Mouse (Mus musculus) hindbrain, embryonic 13.5 days (tissue): ENCODE results near the gene Cnbd2. TPM values are rescaled to one million over a fixed set of nuclear protein-coding genes. Genes with fewer than 3 reads are reported as not detected.
A peak's percentile ranks its signal among the peaks of the same experiment; 100 is the strongest.

Experiments
- ATAC-seq: fragments of 200-750 bp; cut with Nextera tagmentation; 2 replicates; pipeline ENCODE4 v1.8.0; 2017; ENCODE audit warnings: moderate TSS enrichment; ENCODE audit not compliant: low FRiP score
- H3K27ac ChIP-seq: fragments of 300-500 bp; sonication (generic); 2 replicates; pipeline ENCODE4 v1.5.1; 2015; ENCODE audit warnings: inconsistent platforms, mild to moderate bottlenecking, moderate library complexity
- H3K27me3 ChIP-seq: fragments of 300-500 bp; sonication (generic); 2 replicates; pipeline ENCODE4 v1.6.1; 2015; ENCODE audit warnings: mild to moderate bottlenecking, inconsistent platforms
- H3K36me3 ChIP-seq: fragments of 300-500 bp; sonication (generic); 2 replicates; pipeline ENCODE4 v1.6.1; 2015; ENCODE audit warnings: mild to moderate bottlenecking, inconsistent platforms
- H3K4me1 ChIP-seq: fragments of 300-500 bp; sonication (generic); replicated peaks from 2 replicates; pipeline ENCODE4 v1.6.1; 2015; ENCODE audit warnings: inconsistent platforms
- H3K4me2 ChIP-seq: fragments of 300-500 bp; sonication (generic); 2 replicates; pipeline ENCODE4 v1.6.1; 2015; ENCODE audit warnings: inconsistent platforms, mild to moderate bottlenecking, moderate library complexity
- H3K4me3 ChIP-seq: fragments of 300-500 bp; sonication (generic); 2 replicates; pipeline ENCODE4 v1.5.1; 2015; ENCODE audit warnings: mild to moderate bottlenecking, inconsistent platforms
- H3K9ac ChIP-seq: fragments of 300-500 bp; sonication (generic); 2 replicates; pipeline ENCODE4 v1.6.1; 2015; ENCODE audit warnings: mild to moderate bottlenecking, inconsistent platforms
- H3K9me3 ChIP-seq: fragments of 300-500 bp; sonication (generic); 2 replicates; pipeline ENCODE4 v1.6.1; 2016; ENCODE audit warnings: inconsistent platforms
- WGBS: fragments of 180-500 bp; shearing (Covaris S2); methylation state at CpG from one replicate; pipeline ENCODE4 v1.1.7; 2015; 5-methylcytosine and 5-hydroxymethylcytosine counted together
- polyA plus RNA-seq: library from polyadenylated mRNA; unstranded; fragments of >200 nt; fragmentation: Nextera tagmentation; extraction: Ambion mirVana; gene quantifications from 2 replicates; pipeline ENCODE4 v1.2.1, GENCODE M21; 2015

Cnbd2 gene
- polyA plus RNA-seq, 1 experiment from 2014 or later = 6.3 TPM

DNA sequence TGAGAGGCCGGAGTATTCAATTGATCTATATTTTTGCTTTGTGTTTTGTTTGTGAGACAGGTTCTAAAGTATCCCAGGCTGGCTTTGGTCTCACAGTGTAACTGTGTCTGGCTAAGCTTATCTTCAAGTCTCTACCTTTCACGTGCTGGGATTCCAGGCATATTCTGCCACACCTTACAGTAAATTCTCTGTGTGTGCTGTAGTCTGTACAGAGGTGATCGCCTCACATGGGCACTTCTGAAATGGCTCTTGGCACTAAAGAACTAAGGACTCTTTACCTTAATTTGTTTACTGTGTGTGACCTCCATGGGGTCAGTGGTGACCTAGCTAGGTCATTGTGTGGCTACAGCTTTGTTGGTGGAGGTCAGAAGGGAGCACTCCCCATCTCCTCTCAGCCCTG lies 15.9 kb upstream of the Cnbd2 start:
- no peak overlapping the region for H3K4me2 ChIP-seq
- no peaks in the 10 kb centered on the region for H3K27me3 ChIP-seq
- no peak overlapping the region for H3K4me3 ChIP-seq
- peaks cover 71% of the 10 kb centered on the region for H3K36me3 ChIP-seq
- no peaks in the 10 kb centered on the region for H3K9me3 ChIP-seq
- H3K9ac ChIP-seq = no peak overlapping the region
- H3K27ac ChIP-seq = no peak overlapping the region
- no peaks in the 10 kb centered on the region; the same call in 1 of the 2 replicates for H3K4me1 ChIP-seq
- 96% methylated on average over 3 of the region's 3 CpGs for WGBS
- ATAC-seq = no peak

DNA sequence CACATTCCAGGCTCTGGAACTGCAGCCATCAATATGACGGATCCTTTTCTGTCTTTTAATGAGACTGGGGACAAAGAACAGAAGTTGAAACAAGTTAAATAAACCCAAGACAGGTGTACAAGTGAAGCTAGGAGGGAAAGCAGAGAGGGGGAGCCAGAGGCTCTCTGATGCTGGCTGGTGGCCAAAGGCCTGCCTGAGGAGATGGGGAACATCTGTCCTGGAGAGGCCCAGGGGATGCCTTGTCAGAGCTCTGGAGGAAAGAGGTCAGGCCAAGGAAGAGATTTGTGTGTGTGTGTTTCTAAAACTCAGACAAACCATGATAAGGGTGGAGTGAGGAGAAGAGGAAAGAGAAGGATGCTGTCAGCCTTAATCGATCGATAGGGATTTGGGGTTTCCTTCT lies 14.4 kb upstream of the Cnbd2 start:
- Histone ChIP-seq H3K36me3 (peaks cover 80% of the 10 kb centered on the region), H3K27ac (no peak overlapping the region), H3K4me3 (no peak overlapping the region), H3K9ac (no peak overlapping the region), H3K4me2 (no peak overlapping the region), H3K27me3 (no peaks in the 10 kb centered on the region), H3K9me3 (no peaks in the 10 kb centered on the region), H3K4me1 (no peaks in the 10 kb centered on the region; the same call in 1 of the 2 replicates)
- WGBS = 90% methylated on average over 3 of the region's 3 CpGs
- ATAC-seq = no peak

DNA sequence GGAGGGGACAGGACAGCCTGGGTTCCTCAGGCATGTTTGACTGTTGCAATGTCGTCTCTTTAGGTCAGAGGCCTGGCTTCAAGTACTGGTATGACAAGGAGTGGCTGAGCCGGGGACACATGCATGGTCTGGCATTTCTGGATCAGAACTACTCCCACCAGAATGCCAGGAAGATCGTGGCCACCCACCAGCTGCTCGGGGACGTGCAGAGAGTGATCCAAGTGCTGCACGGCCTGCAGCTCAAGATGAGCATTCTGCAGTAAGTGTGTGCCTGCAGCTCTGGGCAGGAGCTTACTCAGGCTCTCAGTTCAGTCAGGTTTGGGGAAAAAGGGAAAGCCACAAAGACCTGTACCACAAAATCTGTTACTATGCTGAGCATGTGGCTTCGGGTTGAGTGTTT lies 13.6 kb upstream of the Cnbd2 start:
- Histone ChIP-seq H3K27me3 (no peaks in the 10 kb centered on the region), H3K4me1 (no peaks in the 10 kb centered on the region; the same call in 1 of the 2 replicates), H3K27ac (no peak overlapping the region), H3K4me2 (no peak overlapping the region), H3K4me3 (no peak overlapping the region), H3K36me3 (peaks cover 78% of the 10 kb centered on the region), H3K9me3 (no peaks in the 10 kb centered on the region), H3K9ac (no peak overlapping the region)
- 91% methylated on average over 7 of the region's 7 CpGs for WGBS
- no peak for ATAC-seq

DNA sequence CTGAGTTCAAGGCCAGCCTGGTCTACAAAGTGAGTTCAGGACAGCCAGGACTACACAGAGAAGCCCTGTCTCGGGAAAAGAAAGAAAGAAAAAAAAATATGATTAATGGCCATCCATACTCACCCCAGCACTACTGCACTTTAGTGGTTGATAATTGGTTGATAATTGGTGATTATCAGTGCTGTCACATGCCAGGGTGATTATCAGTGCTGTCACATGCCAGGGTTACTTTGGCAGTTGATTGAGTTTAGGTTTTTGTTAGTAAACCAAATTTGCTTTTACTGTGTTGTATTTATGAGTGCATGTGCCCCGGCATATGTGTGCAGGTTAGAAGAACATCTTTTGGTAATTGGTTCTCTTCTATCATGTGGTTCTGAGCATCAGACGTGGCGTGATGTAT lies 10.0 kb upstream of the Cnbd2 start:
- ATAC-seq = no peak
- Histone ChIP-seq H3K27ac (no peak overlapping the region), H3K9ac (no peak overlapping the region), H3K4me1 (no peaks in the 10 kb centered on the region; the same call in 1 of the 2 replicates), H3K4me3 (no peak overlapping the region), H3K9me3 (no peaks in the 10 kb centered on the region), H3K4me2 (no peak overlapping the region), H3K36me3 (peaks cover 67% of the 10 kb centered on the region), H3K27me3 (no peaks in the 10 kb centered on the region)
- 90% methylated on average over 4 of the region's 4 CpGs for WGBS

DNA sequence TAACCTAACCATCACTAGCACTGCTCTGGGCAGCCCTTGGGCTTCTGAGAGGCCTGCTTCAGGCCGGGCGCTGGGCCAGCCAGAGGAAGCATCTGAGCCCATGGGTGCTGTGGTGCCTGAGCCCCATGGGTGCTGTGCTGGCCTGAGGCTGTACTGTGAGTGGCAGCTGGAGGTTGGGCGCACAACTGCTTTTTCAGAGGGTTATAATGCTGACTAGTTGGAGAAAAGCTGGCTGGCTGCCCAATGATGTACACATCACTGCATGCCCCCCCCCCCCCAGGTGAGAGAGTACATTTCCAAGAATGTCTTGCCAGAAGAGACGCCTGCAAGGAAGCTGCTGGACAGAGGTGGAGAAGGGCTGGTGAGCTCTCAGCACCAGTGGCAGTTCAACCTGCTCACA lies 7.7 kb upstream of the Cnbd2 start:
- Histone ChIP-seq H3K4me3 (no peak overlapping the region), H3K9ac (no peak overlapping the region), H3K4me1 (no peaks in the 10 kb centered on the region), H3K4me2 (no peak overlapping the region), H3K36me3 (peaks cover 59% of the 10 kb centered on the region), H3K9me3 (no peaks in the 10 kb centered on the region), H3K27ac (no peak overlapping the region), H3K27me3 (no peaks in the 10 kb centered on the region)
- no peak for ATAC-seq
- 91% methylated on average over 4 of the region's 4 CpGs for WGBS

DNA sequence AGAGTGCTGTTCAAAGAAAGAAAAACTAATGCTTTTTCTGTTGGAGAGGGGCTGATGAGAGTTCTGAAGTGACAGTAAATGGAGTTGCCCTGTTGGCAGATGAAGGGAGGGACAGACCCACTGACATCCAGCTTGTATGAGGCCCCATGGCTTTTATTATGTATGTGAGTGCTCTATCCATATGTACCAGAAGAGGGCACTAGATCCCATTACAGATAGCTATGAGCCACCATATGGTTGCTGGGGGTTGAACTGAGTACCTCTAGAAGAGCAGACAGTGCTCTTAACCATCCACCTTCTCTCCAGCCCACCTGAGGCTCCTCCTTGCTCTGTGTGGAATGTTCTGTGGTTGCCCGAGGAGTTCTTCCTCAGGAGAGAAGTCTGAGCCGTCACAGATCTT lies 6.3 kb upstream of the Cnbd2 start:
- 87% methylated on average over 2 of the region's 2 CpGs for WGBS
- Histone ChIP-seq H3K27ac (no peak overlapping the region), H3K4me2 (no peak overlapping the region), H3K9me3 (no peaks in the 10 kb centered on the region), H3K4me3 (no peak overlapping the region), H3K9ac (no peak overlapping the region), H3K27me3 (no peaks in the 10 kb centered on the region), H3K36me3 (peaks cover 53% of the 10 kb centered on the region), H3K4me1 (no peaks in the 10 kb centered on the region)
- ATAC-seq = 0 out of 2 replicates have a peak, but pooled peaks have one; percentile 36

DNA sequence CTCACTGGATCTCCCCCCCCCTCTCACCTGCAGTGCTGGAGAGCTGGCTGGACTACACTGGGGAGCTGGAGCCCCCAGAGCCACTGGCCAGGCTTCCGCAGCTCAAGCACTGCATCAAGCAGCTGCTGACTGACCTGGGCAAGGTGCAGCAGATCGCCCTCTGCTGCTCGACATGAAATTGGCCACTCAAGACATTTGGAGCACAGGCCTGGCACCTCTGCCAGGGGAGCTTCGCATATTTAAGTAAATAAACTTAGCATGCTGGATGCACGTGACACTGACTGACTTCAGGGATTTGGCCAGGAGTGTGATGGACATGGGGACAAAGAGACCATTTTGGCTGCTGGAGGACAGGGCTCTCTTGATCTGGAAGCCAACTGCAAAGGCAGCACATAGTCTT lies 4.8 kb upstream of the Cnbd2 start:
- Histone ChIP-seq H3K36me3 (peaks cover 42% of the 10 kb centered on the region), H3K4me2 (no peak overlapping the region), H3K9ac (no peak overlapping the region), H3K9me3 (no peaks in the 10 kb centered on the region), H3K4me1 (peaks cover 7% of the 10 kb centered on the region), H3K4me3 (no peak overlapping the region), H3K27ac (no peak overlapping the region), H3K27me3 (no peaks in the 10 kb centered on the region)
- no peak for ATAC-seq
- WGBS = 57% methylated on average over 5 of the region's 5 CpGs

DNA sequence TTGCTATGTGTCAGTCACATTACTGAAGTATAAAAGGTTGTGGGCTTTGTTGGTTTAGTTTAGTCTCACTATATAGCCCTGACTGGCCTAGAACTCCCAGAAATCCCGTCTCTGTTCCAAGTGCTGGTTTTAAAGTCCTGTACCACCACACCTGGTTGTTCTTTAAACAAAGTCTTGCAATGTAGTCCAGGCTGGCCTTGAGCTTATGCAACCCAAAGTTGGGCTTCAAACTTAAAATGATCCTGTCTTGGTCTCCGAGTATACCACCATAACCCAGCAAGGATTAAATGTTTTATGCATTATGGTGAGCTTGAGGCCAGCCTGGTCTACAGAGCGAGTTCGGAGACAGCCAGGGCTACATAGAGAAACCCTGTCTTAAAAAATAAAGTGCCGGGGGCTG lies 2.2 kb upstream of the Cnbd2 start:
- Histone ChIP-seq H3K9me3 (no peaks in the 10 kb centered on the region), H3K36me3 (peaks cover 21% of the 10 kb centered on the region), H3K4me2 (no peak overlapping the region), H3K4me3 (no peak overlapping the region), H3K27me3 (no peaks in the 10 kb centered on the region), H3K9ac (no peak overlapping the region), H3K4me1 (peaks cover 16% of the 10 kb centered on the region), H3K27ac (no peak overlapping the region)
- no peak for ATAC-seq
- WGBS = 95% methylated on average over 5 of the region's 5 CpGs

DNA sequence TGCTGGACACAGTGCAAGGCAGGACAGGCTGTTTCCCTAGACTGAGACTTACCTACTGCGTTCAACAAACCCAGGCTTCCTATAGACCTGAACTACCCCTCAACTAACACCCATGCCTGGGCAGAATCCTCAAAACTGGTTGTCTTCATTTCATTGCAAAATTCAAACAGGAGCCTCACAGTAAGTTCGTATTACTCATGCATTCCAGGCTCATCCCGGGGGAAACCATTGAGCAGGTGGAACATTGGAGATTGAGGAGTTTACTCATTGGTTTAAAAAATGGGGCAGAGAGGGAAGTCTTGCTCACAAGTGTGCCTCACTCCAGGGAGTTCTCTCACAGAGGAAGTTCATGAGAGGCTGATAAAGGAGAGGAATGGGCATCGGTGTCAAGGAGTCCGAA lies 1.6 kb upstream of the Cnbd2 start:
- 91% methylated on average over 5 of the region's 5 CpGs for WGBS
- no peak for ATAC-seq
- H3K27me3 ChIP-seq = no peaks in the 10 kb centered on the region

DNA sequence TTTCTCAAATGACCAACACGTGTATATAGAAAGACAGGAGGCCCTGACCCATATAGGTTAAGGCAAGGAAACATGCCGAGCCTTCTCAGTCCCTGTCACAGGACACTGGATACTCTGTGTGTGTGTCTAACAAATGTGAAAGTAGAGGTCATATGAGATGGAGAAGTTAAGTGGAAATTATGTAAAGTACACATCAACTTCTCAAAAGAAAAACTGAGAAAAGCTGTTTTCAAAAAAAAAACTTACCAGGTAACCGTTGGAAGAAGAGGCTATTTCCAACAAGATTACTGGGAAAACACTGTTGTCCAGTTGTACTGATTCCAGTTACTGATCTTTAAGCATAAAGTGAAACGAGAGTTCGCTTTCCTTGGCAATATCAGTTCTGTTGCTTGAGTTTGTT lies 1.2 kb upstream of the Cnbd2 start:
- ATAC-seq = no peak
- H3K9ac ChIP-seq = peak overlapping the region; percentile 90; the same call in 1 of the 2 replicates
- WGBS = 93% methylated on average over 5 of the region's 5 CpGs

More for the DNA sequence above, 1.6 kb upstream of the Cnbd2 start:
- no peaks in the 10 kb centered on the region for H3K9me3 ChIP-seq
- peaks cover 16% of the 10 kb centered on the region for H3K36me3 ChIP-seq
- H3K27ac ChIP-seq = no peak overlapping the region
- H3K4me1 ChIP-seq = peaks cover 16% of the 10 kb centered on the region
- no peak overlapping the region for H3K4me3 ChIP-seq
- no peak overlapping the region for H3K4me2 ChIP-seq
- H3K9ac ChIP-seq = no peak overlapping the region

DNA sequence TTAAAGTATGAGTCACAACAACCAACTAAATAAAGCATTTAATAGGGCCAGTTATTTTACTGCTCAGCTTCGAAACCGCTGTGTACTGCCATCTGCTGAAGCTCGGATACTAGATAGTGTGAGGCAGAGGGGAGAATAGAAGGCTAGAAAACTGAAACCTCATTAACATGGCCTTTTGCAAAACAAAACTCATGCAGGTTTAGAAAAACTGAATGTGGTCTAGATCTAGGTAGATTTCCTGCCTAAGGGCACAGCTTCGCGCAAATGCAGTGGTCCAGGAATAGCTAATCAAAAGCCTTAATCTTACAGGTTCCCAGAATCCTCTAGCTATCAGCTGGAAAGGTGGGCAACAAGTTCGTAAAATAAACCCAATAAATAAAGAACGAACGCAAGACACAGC lies 658 bp upstream of the Cnbd2 start:
- no peak for ATAC-seq
- H3K27me3 ChIP-seq = no peaks in the 10 kb centered on the region
- peak overlapping the region; percentile 98 for H3K27ac ChIP-seq
- H3K4me3 ChIP-seq = peak overlapping the region; percentile 73
- peaks cover 14% of the 10 kb centered on the region for H3K36me3 ChIP-seq
- H3K9me3 ChIP-seq = no peaks in the 10 kb centered on the region
- WGBS = 23% methylated on average over 8 of the region's 8 CpGs
- peak overlapping the region; percentile 90 for H3K9ac ChIP-seq
- H3K4me2 ChIP-seq = peak overlapping the region; percentile 82
- peaks cover 16% of the 10 kb centered on the region for H3K4me1 ChIP-seq

More for the DNA sequence above, 1.2 kb upstream of the Cnbd2 start:
- H3K36me3 ChIP-seq = peaks cover 14% of the 10 kb centered on the region
- H3K4me1 ChIP-seq = peaks cover 16% of the 10 kb centered on the region
- peak overlapping the region; percentile 73 for H3K4me3 ChIP-seq
- peak overlapping the region; percentile 98; the same call in 1 of the 2 replicates for H3K27ac ChIP-seq
- peak overlapping the region; percentile 82 for H3K4me2 ChIP-seq
- no peaks in the 10 kb centered on the region for H3K9me3 ChIP-seq
- no peaks in the 10 kb centered on the region for H3K27me3 ChIP-seq

DNA sequence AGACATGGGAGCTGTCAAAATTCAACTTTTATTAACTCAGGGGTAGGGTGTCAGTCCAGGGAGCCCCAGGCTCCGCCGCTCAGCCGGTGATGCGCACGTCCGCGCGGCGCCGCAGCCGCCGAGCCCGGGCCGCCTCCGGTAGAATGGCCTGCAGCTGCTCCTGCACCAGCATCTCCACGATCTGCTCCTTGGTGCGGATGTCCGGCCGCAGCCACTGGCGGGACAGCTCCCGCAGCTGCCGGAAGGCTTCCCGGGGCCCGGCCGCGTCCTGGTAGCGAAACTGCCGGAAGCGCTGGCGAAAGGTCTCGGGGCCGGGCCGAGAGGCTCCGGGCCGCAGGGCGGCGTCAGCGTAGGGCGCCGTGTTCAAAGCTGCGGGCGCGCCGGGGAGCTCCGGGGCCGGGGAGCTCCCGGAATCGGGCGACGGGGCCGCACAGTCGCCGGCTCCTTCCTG lies 233 bp upstream of the Cnbd2 start:
- Histone ChIP-seq H3K27ac (peak overlapping the region; percentile 98), H3K36me3 (peaks cover 14% of the 10 kb centered on the region), H3K4me1 (peaks cover 16% of the 10 kb centered on the region), H3K9ac (peak overlapping the region; percentile 90), H3K4me3 (peak overlapping the region; percentile 73), H3K27me3 (no peaks in the 10 kb centered on the region), H3K4me2 (peak overlapping the region; percentile 82), H3K9me3 (no peaks in the 10 kb centered on the region)
- under 1% methylated on average over 53 of the region's 53 CpGs for WGBS
- peak; percentile 55 for ATAC-seq

DNA sequence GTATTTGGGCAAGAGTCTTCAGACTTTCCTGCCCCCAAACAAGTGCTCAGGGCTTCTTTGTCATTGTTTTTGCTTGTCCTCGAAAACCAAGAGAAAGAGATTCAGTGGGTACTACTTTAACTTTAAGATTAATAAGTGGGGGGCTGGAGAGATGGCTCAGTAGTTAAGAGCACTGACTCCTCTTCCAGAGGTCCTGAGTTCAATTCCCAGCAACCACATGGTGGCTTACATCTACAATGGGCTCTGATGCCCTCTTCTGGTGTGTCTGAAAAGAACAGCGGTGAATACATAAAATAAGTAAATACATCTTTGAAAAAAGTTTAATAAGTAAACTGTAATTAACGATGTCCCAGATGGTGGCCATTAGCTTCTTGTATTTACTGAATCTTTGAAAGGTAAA lies 1.1 kb downstream of the Cnbd2 start:
- no peaks in the 10 kb centered on the region for H3K27me3 ChIP-seq
- ATAC-seq = no peak
- H3K9ac ChIP-seq = peak overlapping the region; percentile 90
- peaks cover 16% of the 10 kb centered on the region for H3K4me1 ChIP-seq
- H3K4me3 ChIP-seq = peak overlapping the region; percentile 73
- no peaks in the 10 kb centered on the region for H3K9me3 ChIP-seq
- peak overlapping the region; percentile 98; the same call in 1 of the 2 replicates for H3K27ac ChIP-seq
- 56% methylated on average over 3 of the region's 3 CpGs for WGBS
- peaks cover 4% of the 10 kb centered on the region; the same call in 1 of the 2 replicates for H3K36me3 ChIP-seq
- peak overlapping the region; percentile 82 for H3K4me2 ChIP-seq
